Mouse (Mus musculus) cortical plate, adult 2 months (tissue): ENCODE data around the gene Rab31.

Source experiments
- CTCF ChIP-seq: fragments of 200-500 bp; IDR thresholded peaks from 2 replicates; pipeline ENCODE4 v1.5.1; 2011; ENCODE audit warnings: mild to moderate bottlenecking, control low read depth, low read length; ENCODE audit not compliant: insufficient read depth; ENCODE audit errors: extremely low read depth
- POLR2A ChIP-seq: fragments of 200-500 bp; IDR thresholded peaks from 2 replicates; pipeline ENCODE4 v1.6.1; 2011; ENCODE audit warnings: mild to moderate bottlenecking, low read length, control low read depth; ENCODE audit not compliant: insufficient read depth; ENCODE audit errors: extremely low read depth

GRCm38 (mm10) chr17:65714060-65714459 lies 58.5 kb downstream of the Rab31 start:
- no peak for TF ChIP-seq CTCF
- no peak for TF ChIP-seq POLR2A
